Mouse (Mus musculus): ENCODE data around the gene Kcmf1.
A peak's percentile ranks its signal among the peaks of the same experiment; 100 is the strongest.
"Not testable (repeated sequence)": the region's sequence is repeated elsewhere in the genome, so short reads cannot be mapped to it uniquely, and the experiment has no call there.

Kcmf1 gene

GRCm38 (mm10) chr6:72841986-72842502 is 57.7 kb downstream of the Kcmf1 start:
- no peak for DNase-seq (ENCODE audit: low read depth)

DNA sequence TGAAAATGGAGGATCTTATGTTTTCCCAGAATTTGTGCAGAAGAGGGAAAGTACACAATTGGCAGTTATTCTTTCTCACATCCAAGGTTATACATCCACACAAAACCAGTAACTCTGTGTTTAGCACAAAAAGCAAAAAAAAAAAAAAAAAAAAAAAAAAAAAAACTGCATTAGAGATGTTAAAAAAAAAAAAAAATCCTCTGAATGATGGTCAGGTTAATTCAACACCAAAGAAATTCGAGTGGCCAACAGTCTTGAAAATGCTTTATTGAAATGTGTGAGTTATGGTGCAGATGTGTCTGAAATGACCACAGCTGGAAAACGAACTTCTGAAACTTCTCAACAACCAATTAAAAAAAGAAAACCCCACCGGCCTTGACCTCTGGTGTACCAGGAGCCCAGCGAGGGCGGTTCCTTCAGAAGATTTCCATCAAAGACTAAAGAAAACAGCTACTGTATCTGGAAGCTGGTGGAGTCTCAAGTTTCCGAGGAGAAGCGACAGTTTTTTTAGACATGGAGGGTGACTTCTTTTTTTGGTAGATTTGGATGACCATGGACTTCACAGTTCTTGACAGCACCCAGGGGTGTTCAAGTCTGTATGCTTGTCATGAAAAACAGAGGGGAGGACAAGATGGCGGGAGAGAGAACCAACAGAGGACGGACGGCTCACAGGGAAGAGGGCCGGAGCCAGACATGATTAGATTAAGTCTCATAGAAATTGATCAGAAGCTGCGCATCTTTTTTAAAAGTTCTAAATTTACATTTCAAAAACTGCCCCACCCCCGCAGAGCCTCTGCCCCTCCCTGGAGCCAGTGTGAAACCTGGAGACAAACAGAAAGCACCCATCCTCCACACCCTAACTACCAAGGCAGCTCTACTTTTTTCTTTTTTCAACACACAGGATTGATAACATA is 58.7 kb downstream of the Kcmf1 start:
- no peak for DNase-seq (ENCODE audit: low read depth)

GRCm38 (mm10) chr6:72837756-72838155 is 62.0 kb downstream of the Kcmf1 start:
- DNase-seq (ENCODE audit: low read depth): no peak

DNA sequence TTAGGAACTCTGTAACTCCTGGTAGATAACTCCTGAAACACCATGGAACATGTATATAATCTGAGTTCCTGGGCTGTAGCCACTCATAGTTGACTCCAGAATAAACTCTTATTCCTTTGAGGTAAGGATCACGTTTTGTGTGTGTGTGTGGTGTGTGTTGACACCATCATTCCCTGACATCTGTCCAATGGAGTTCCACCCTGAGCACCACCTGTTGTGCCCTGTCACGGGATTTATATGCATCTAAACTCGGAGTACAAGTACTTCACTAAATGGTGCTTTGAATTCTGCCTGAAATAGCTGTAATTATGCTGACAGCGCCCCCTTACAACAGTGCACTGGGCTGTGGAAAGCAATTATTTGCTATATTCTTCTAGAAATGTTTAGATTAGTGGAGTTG is 65.3 kb downstream of the Kcmf1 start:
- no peak for DNase-seq (ENCODE audit: low read depth)

DNA sequence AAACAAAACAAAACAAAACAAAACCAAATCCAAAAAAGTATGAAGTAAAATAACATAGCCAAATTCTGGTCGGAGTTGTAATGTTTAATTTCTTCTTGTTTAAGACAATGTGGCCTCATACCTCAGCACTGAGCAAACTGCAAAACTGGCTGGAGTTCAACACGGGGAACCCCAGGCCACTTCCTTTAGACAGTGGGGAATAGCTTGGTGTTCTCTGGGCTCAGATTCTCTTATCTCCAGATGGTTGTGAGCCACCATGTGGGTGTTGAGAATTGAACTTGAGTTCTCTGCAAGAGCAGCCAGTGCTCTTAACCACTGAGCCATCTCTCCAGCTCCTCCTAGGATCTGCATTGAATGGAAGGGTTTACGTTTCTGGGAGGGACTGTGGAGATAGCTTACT is 67.9 kb downstream of the Kcmf1 start:
- no peak for DNase-seq (ENCODE audit: low read depth)

- peak; percentile 50 for DNase-seq (ENCODE audit: low read depth)
These were observed 68.5 kb downstream of the Kcmf1 start for GRCm38 (mm10) chr6:72831276-72831675.

- DNase-seq (ENCODE audit: low read depth): peak; percentile 14
These were observed 70.9 kb downstream of the Kcmf1 start for GRCm38 (mm10) chr6:72828857-72829256.

DNA sequence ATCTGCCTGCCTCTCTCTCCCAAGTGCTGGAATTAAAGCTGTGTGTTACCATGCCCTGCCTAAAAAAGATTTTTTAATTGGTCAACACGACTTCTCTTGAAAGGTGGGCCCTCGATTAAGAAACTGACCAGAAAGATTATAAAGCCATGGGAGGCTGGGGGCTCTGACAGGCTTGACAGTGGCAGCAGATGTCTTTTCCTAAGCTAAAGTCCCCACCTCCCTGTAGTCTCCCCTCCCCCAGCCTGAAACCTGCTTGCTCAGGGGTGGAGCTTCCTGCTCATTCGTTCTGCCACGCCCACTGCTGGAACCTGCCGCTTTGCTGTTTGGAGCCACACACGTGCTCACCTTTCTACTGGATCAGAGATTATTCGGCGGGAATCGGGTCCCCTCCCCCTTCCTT is 71.7 kb downstream of the Kcmf1 start:
- DNase-seq (ENCODE audit: low read depth): not testable (repeated sequence)

GRCm38 (mm10) chr6:72825762-72826161 is 74.0 kb downstream of the Kcmf1 start:
- DNase-seq (ENCODE audit: low read depth): no peak

DNA sequence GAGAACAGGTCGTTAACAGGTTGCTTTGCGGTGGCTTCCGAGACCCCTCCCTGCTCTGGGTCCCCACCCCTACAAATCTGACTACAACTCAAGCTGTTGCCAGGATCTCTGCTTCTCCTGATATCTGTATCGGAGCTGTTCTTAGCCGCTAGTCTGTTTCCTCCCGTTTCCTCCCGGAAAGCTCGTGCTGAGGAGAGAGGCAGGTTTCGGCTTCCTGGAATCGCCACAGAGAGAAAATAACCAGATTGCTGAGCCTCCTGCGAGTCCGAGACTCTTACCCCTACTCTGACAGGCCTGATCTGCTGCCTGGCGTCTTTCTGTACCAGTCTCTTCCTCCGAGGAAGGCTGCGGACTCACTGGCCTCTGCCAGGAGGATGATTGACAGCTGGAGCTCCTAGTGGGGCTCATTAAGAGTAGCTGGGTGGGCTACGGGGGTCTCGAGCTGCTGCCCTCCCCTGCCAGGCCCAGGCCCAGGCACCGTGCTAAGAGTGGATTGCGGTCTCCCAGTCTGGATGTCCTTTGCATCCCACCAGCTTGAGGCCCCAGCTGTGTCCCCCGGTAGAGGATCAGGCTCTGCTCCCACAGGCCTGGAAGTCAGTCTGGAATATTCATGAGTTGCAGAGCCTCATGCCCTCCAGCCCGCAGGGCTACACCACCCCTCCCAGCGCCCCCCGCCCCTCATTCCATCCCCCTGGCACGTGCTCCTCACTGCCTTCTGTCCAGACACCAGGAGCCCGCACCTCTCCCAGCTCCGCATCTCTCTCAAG is 74.6 kb downstream of the Kcmf1 start:
- no peak for DNase-seq (ENCODE audit: low read depth)

- no peak for DNase-seq (ENCODE audit: low read depth)
These were observed 86.3 kb downstream of the Kcmf1 start for GRCm38 (mm10) chr6:72813456-72813855.

DNA sequence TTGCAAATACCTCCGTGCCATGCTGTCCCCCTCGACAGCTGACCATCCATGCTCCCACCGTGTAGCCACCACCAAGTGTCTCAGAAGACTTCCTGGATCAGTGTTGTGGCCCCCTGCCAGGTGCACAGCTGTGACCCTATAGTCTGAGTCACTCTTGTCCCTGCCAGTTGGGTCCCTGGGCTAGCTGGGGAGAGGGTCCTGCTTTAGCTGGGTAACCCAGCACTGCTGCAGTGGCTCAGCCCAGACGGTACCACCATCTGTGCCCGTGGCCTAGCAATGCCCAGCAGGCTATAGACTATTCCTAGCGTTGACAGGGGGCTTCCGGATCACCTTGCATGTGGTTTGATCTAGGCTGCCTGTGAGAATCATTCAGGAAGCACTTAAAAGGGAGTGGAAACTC is 89.5 kb downstream of the Kcmf1 start:
- DNase-seq (ENCODE audit: low read depth): no peak

- DNase-seq (ENCODE audit: low read depth): no peak
These were observed 90.1 kb downstream of the Kcmf1 start for GRCm38 (mm10) chr6:72809522-72810149.

GRCm38 (mm10) chr6:72808342-72808741 is 91.4 kb downstream of the Kcmf1 start:
- no peak for DNase-seq (ENCODE audit: low read depth)

DNA sequence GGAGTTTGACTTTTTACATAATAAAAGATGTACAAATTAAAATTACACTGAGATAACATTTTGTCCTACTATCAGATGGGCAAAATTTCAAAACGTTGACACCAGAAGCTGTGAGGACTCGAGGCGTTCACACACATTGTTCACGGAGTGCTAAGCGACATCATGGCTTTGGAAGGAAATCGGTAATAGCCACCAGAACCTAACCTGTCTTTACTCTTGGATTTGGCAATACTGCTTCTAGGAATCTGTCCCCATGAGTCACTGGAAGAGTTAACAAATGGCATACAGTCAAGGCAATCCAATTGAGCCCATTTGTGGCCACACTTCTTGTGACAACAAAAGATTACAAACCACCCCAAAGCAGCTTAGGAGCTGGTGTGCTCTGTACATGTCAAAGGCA is 96.1 kb downstream of the Kcmf1 start:
- DNase-seq (ENCODE audit: low read depth): no peak

DNA sequence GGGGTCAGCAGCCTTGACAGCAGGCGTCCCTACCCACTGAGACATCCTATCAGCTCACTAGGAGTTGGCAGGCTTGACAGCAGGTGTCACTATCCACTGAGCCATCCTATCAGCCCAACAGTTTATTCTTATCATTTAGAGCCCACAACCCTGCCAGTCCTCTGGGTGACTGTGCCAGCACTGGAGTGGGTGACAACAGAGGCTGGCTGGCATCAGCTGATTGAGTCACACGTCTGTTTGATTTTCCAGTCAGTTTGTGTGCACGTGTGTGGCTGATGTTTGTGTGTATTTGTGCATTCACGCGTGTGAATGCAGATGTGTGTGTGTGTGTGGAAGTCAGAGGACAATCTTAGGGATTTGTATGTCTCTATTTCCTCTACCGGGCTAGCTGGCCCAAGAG is 97.7 kb downstream of the Kcmf1 start:
- no peak for DNase-seq (ENCODE audit: low read depth)

DNA sequence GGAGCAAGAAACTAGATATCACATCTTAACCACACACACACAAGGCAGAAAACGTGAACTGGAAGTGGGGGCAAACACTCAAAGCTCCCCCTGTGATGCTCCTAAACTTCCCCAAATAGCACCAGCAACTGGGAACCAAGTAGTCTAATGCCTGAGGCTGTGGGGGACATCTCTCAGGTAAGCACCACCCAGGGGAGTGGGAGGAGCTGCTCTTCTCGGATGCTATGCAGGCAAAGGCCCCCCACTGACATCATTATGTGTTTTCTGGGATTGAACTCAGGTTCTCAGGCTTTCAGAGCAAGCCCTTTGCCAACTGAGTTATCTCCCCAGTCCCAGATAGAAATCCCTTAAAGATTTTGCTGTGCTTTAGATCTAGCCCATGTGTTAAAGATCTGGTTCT is 99.1 kb downstream of the Kcmf1 start:
- DNase-seq (ENCODE audit: low read depth): no peak

DNA sequence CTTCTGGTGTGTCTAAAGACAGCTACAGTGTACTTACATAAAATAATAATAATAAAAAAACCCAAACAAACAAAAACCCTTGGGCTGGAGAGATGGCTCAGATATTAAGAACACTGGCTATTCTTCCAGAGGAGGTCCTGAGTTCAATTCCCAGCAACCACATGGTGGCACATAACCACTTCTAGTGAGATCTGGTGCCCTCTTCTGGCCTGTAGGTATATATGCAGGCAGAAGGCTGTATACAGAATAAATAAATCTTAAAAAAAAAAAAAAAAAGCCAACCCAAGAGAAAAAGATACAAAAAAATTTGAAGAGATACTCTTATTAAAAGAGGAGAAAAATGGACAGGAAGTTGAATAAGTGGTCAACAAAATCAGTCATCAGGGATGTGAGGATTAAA is 102.0 kb downstream of the Kcmf1 start:
- no peak for DNase-seq (ENCODE audit: low read depth)

GRCm38 (mm10) chr6:72795444-72795843 is 104.3 kb downstream of the Kcmf1 start:
- DNase-seq (ENCODE audit: low read depth): no peak

DNA sequence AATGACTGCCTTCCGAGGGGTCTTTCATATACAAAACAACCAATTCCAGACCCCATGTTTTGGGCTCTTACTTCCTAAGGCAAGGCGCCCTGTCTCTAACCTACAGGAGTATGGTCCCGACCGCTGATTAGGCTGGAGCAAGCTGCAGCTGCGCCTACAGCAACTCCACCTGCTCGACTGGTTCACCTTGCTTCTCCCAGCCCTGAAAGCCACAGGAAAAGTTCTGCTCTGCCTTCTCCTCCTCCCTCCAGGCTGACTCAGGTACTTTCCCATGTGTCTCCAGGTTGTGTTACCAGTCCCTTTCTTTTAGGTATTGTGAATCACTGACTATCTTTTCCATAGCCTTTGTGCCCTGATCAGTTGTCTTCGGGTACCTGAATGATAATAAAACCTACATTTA is 104.9 kb downstream of the Kcmf1 start:
- no peak for DNase-seq (ENCODE audit: low read depth)

DNA sequence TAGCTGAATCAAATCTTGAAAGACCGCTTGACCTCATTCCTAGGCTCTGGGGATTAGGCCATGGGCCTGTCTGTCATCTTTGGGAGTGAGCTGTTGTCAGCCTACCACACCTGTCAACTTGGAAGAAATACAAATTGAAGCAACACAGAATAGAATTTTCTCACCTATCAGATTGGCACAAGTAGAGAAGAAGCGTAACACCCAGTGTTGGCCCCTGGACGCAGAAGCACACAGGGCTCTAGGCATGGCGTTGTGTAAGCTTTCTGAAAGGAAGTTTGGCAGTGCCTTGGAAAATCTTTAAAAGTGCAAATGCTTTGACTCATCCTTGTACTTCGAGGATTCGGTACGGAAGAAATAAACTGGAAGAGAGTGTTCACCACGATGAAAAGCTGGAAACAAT is 107.1 kb downstream of the Kcmf1 start:
- no peak for DNase-seq (ENCODE audit: low read depth)
